Mouse (Mus musculus) small intestine, adult 2 months (tissue): Measurements from ENCODE around the gene Strip2. TPM values are rescaled to one million over a fixed set of nuclear protein-coding genes. Genes with fewer than 3 reads are reported as not detected.

Source experiments
- H3K27ac ChIP-seq: fragments of 200-500 bp; 2 replicates; pipeline ENCODE4 v1.5.1; 2012; ENCODE audit warnings: low read depth, low read length, control low read depth, inconsistent platforms; ENCODE audit not compliant: insufficient read depth
- H3K27me3 ChIP-seq: fragments of 200-500 bp; 2 replicates; pipeline ENCODE4 v1.6.1; 2012; ENCODE audit warnings: mild to moderate bottlenecking, moderate library complexity, low read length, inconsistent platforms; ENCODE audit not compliant: control insufficient read depth, insufficient read depth
- H3K36me3 ChIP-seq: fragments of 200-500 bp; 2 replicates; pipeline ENCODE4 v1.6.1; 2012; ENCODE audit warnings: mild to moderate bottlenecking, low read length, control low read depth, inconsistent platforms; ENCODE audit not compliant: control insufficient read depth, insufficient read depth
- H3K4me1 ChIP-seq: fragments of 200-500 bp; 2 replicates; pipeline ENCODE4 v1.6.1; 2012; ENCODE audit warnings: low read length, inconsistent platforms, mixed read lengths; ENCODE audit not compliant: control insufficient read depth, insufficient read depth, insufficient read length
- H3K4me3 ChIP-seq: fragments of 200-500 bp; 2 replicates; pipeline ENCODE4 v1.5.1; 2012; ENCODE audit warnings: low read depth, mild to moderate bottlenecking, control low read depth, inconsistent platforms, low read length, moderate library complexity
- CTCF ChIP-seq: fragments of 200-500 bp; IDR thresholded peaks from 2 replicates; pipeline ENCODE4 v1.5.1; 2012; ENCODE audit warnings: low read depth, mild to moderate bottlenecking, control low read depth, inconsistent platforms, low read length, moderate library complexity, mixed read lengths; ENCODE audit not compliant: insufficient replicate concordance, insufficient read length; ENCODE audit errors: extremely low read depth
- POLR2A ChIP-seq: fragments of 200-500 bp; IDR thresholded peaks from 2 replicates; pipeline ENCODE4 v1.6.1; 2012; ENCODE audit warnings: low read depth, mild to moderate bottlenecking, control low read depth, inconsistent platforms, low read length, moderate library complexity
- WGBS: fragments of 180-500 bp; shearing (Covaris S2); methylation state at CpG from one replicate; pipeline ENCODE4 v1.1.7; 2018; 5-methylcytosine and 5-hydroxymethylcytosine counted together
- polyA plus RNA-seq: library from polyadenylated mRNA; depleted of rRNA; stranded (reverse); fragments of >200 nt; gene quantifications from 2 replicates; pipeline ENCODE4 v1.2.3, GENCODE M21; 2012

Strip2 gene
- polyA plus RNA-seq, 1 experiment: 0.98 TPM

- no peaks in the 10 kb centered on the region for H3K4me1 ChIP-seq
- TF ChIP-seq CTCF (no peak), POLR2A (no peak)
- WGBS: 84% methylated on average over 3 of the region's 3 CpGs
Measured at GRCm38 (mm10) chr6:29904281-29904680, 12.5 kb upstream of the Strip2 start.

GRCm38 (mm10) chr6:29910631-29911030 lies 6.2 kb upstream of the Strip2 start:
- H3K27ac ChIP-seq: no peak overlapping the region
- no peak overlapping the region for H3K4me3 ChIP-seq
- H3K27me3 ChIP-seq: no peaks in the 10 kb centered on the region
- 88% methylated on average over 3 of the region's 3 CpGs for whole genome bisulfite sequencing
- TF ChIP-seq POLR2A (no peak), CTCF (no peak)
- H3K36me3 ChIP-seq: peaks cover 48% of the 10 kb centered on the region
- H3K4me1 ChIP-seq: no peaks in the 10 kb centered on the region

More at GRCm38 (mm10) chr6:29904281-29904680, 12.5 kb upstream of the Strip2 start:
- H3K4me3 ChIP-seq: no peak overlapping the region
- H3K27me3 ChIP-seq: no peaks in the 10 kb centered on the region
- peaks cover 63% of the 10 kb centered on the region for H3K36me3 ChIP-seq
- H3K27ac ChIP-seq: no peak overlapping the region

GRCm38 (mm10) chr6:29913673-29914072 lies 3.1 kb upstream of the Strip2 start:
- TF ChIP-seq CTCF: no peak
- no peak for TF ChIP-seq POLR2A
- Histone ChIP-seq H3K36me3 (peaks cover 29% of the 10 kb centered on the region), H3K27me3 (peaks cover 3% of the 10 kb centered on the region; the same call in 1 of the 2 replicates), H3K27ac (no peak overlapping the region), H3K4me3 (no peak overlapping the region), H3K4me1 (peaks cover 3% of the 10 kb centered on the region; the same call in 1 of the 2 replicates)
- 23% methylated on average over 1 of the region's 1 CpGs for WGBS

GRCm38 (mm10) chr6:29914136-29914535 lies 2.7 kb upstream of the Strip2 start:
- H3K27me3 ChIP-seq: peaks cover 4% of the 10 kb centered on the region; the same call in 1 of the 2 replicates
- no peak overlapping the region for H3K27ac ChIP-seq
- no peak overlapping the region for H3K4me3 ChIP-seq
- peaks cover 25% of the 10 kb centered on the region for H3K36me3 ChIP-seq
- TF ChIP-seq POLR2A: no peak
- no peak for TF ChIP-seq CTCF
- H3K4me1 ChIP-seq: peaks cover 3% of the 10 kb centered on the region; the same call in 1 of the 2 replicates

- Histone ChIP-seq H3K36me3 (peaks cover 9% of the 10 kb centered on the region), H3K4me3 (no peak overlapping the region), H3K4me1 (peaks cover 3% of the 10 kb centered on the region; the same call in 1 of the 2 replicates), H3K27ac (no peak overlapping the region), H3K27me3 (peaks cover 4% of the 10 kb centered on the region; the same call in 1 of the 2 replicates)
- TF ChIP-seq POLR2A (no peak), CTCF (no peak)
- WGBS: 43% methylated on average over 9 of the region's 9 CpGs
Measured at GRCm38 (mm10) chr6:29915836-29916235, 976 bp upstream of the Strip2 start.

- peaks cover 4% of the 10 kb centered on the region; the same call in 1 of the 2 replicates for H3K27me3 ChIP-seq
- H3K4me1 ChIP-seq: peaks cover 3% of the 10 kb centered on the region; the same call in 1 of the 2 replicates
- WGBS: 1% methylated on average over 21 of the region's 21 CpGs
- TF ChIP-seq CTCF (no peak), POLR2A (no peak)
- no peak overlapping the region for H3K27ac ChIP-seq
- no peaks in the 10 kb centered on the region for H3K36me3 ChIP-seq
- peak overlapping the region; percentile 93 for H3K4me3 ChIP-seq
Measured at GRCm38 (mm10) chr6:29917383-29917720, 540 bp downstream of the Strip2 start.

GRCm38 (mm10) chr6:29917947-29918346 lies 1.1 kb downstream of the Strip2 start:
- no peak overlapping the region for H3K4me3 ChIP-seq
- H3K27ac ChIP-seq: no peak overlapping the region
- 67% methylated on average over 4 of the region's 4 CpGs for WGBS
- peaks cover 4% of the 10 kb centered on the region; the same call in 1 of the 2 replicates for H3K27me3 ChIP-seq
- H3K36me3 ChIP-seq: no peaks in the 10 kb centered on the region
- H3K4me1 ChIP-seq: peaks cover 3% of the 10 kb centered on the region; the same call in 1 of the 2 replicates
- TF ChIP-seq CTCF: no peak
- no peak for TF ChIP-seq POLR2A
